Mouse (Mus musculus): Measurements from ENCODE around the gene Dhrs9.

GRCm38 (mm10) chr2:69341506-69341905 is 38.7 kb upstream of the Dhrs9 start:
- TF ChIP-seq CTCF (conservative IDR thresholded peaks at IDR 0.05; ENCODE audit: low read length) (no peak), NANOG (IDR thresholded peaks at IDR 0.05; ENCODE audit: borderline replicate concordance, low read length) (no peak), POU5F1 (IDR thresholded peaks at IDR 0.05; ENCODE audit: borderline replicate concordance, low read length) (no peak)
